Mouse (Mus musculus): ENCODE measurements around the gene Gm3752.
"Not testable (repeated sequence)": the region's sequence is repeated elsewhere in the genome, so short reads cannot be mapped to it uniquely, and the experiment has no call there.

GRCm38 (mm10) chr14:7483662-7484061 lies at the start of gene Gm3752:
- TF ChIP-seq CTCF (IDR thresholded peaks at IDR 0.05; ENCODE audit: low read depth, low read length); EP300 (IDR thresholded peaks at IDR 0.05; ENCODE audit: insufficient read depth, low read depth, low read length): not testable (repeated sequence)
